ENCODE assay signal across 8 mouse cellular contexts in genomic region chr13:109260220-109260795, GRCm38 (mm10).
A peak's percentile ranks its signal among the peaks of the same experiment; 100 is the strongest.
DNase-seq lines count a peak whose midpoint lies in the region; ATAC-seq and TF ChIP-seq lines count a peak whose summit lies in the region.

No protein-coding gene starts in this region.

- no peak for TF ChIP-seq CTCF in liver, embryonic 14.5 days (IDR thresholded peaks at IDR 0.05; ENCODE audit: low read depth)

- TF ChIP-seq EP300 in liver, embryonic 14.5 days (IDR thresholded peaks at IDR 0.05; ENCODE audit: low read depth) = no peak

- no peaks in the 10 kb centered on the region for H3K36me3 ChIP-seq in forebrain, embryonic 10.5 days (replicated peaks)
- H3K36me3 ChIP-seq in heart, embryonic 14.5 days (ENCODE audit: control insufficient read depth, insufficient read depth, low read length) = no peaks in the 10 kb centered on the region
- H3K36me3 ChIP-seq in liver, embryonic 14.5 days (replicated peaks; ENCODE audit: control insufficient read depth, insufficient read depth, low read depth) = no peaks in the 10 kb centered on the region
- no peaks in the 10 kb centered on the region for H3K36me3 ChIP-seq in neural tube, embryonic 11.5 days (ENCODE audit: control insufficient read depth, insufficient read depth, low read length)

- H3K4me1 ChIP-seq in forebrain, embryonic 10.5 days = peaks cover 47% of the 10 kb centered on the region
- H3K4me1 ChIP-seq in heart, embryonic 14.5 days (ENCODE audit: control insufficient read depth in 2 of 2, insufficient read depth in 2 of 2, low read length in 2 of 2) = peaks cover 0 to 3% of the 10 kb centered on the region in 2 experiments; a peak in 1 of 4 replicates
- no peaks in the 10 kb centered on the region for H3K4me1 ChIP-seq in liver, embryonic 14.5 days (replicated peaks; ENCODE audit: control insufficient read depth in 2 of 2, insufficient read depth in 2 of 2, low read length in 1 of 2)
- H3K4me1 ChIP-seq in neural tube, embryonic 11.5 days (ENCODE audit: control insufficient read depth, insufficient read depth, low read length) = no peaks in the 10 kb centered on the region

- WGBS in forebrain, embryonic 10.5 days = under 1% methylated on average over 23 of the region's 23 CpGs
- under 1% methylated on average over 23 of the region's 23 CpGs for WGBS in heart, embryonic 14.5 days
- WGBS in liver, embryonic 14.5 days (ENCODE audit: insufficient replicate concordance) = under 1% methylated on average over 23 of the region's 23 CpGs
- WGBS in neural tube, embryonic 11.5 days = under 1% methylated on average over 23 of the region's 23 CpGs

- H3K27ac ChIP-seq in forebrain, embryonic 10.5 days = peak overlapping the region; percentile 91
- peak overlapping the region; percentile 68 to 84 for H3K27ac ChIP-seq in heart, embryonic 14.5 days (replicated peaks in 1 of 2; ENCODE audit: control insufficient read depth in 1 of 2, insufficient read depth in 1 of 2, low read depth in 2 of 2, low read length in 2 of 2)
- H3K27ac ChIP-seq in liver, embryonic 14.5 days = no peak overlapping the region
- peak overlapping the region; percentile 58 for H3K27ac ChIP-seq in neural tube, embryonic 11.5 days (ENCODE audit: low read depth, low read length)

- peak overlapping the region; percentile 79 for H3K9ac ChIP-seq in heart, embryonic 14.5 days (ENCODE audit: low read length)
- H3K9ac ChIP-seq in liver, embryonic 14.5 days (replicated peaks) = no peak overlapping the region
- peak overlapping the region; percentile 50 for H3K9ac ChIP-seq in neural tube, embryonic 11.5 days (ENCODE audit: low read length)

- H3K9me3 ChIP-seq in forebrain, embryonic 10.5 days = no peaks in the 10 kb centered on the region
- no peaks in the 10 kb centered on the region for H3K9me3 ChIP-seq in heart, embryonic 14.5 days (ENCODE audit: control insufficient read depth, low read length)
- no peaks in the 10 kb centered on the region for H3K9me3 ChIP-seq in liver, embryonic 14.5 days (ENCODE audit: control insufficient read depth, low read length)
- no peaks in the 10 kb centered on the region for H3K9me3 ChIP-seq in neural tube, embryonic 11.5 days (ENCODE audit: control insufficient read depth, low read length)

- H3K4me3 ChIP-seq in forebrain, embryonic 10.5 days = peak overlapping the region; percentile 64
- H3K4me3 ChIP-seq in heart, embryonic 14.5 days (ENCODE audit: control insufficient read depth in 1 of 2, insufficient read depth in 1 of 2, low read depth in 1 of 2, low read length in 2 of 2) = peak overlapping the region; percentile 61 to 80
- H3K4me3 ChIP-seq in liver, embryonic 14.5 days (ENCODE audit: insufficient read depth in 1 of 2, low read depth in 2 of 2, low read length in 2 of 2) = peak overlapping the region; percentile 38 to 50
- peak overlapping the region; percentile 48 for H3K4me3 ChIP-seq in neural tube, embryonic 11.5 days (ENCODE audit: low read depth, low read length)

- peak; percentile 58 for ATAC-seq in CD4-positive, CD25-positive, alpha-beta regulatory T cell, adult 4 months
- peak; percentile 83 for ATAC-seq in heart, embryonic 14.5 days (ENCODE audit: insufficient number of reproducible peaks, insufficient read depth, low FRiP score, low read depth)
- peak; percentile 59 for ATAC-seq in liver, embryonic 14.5 days (ENCODE audit: insufficient read depth)
- ATAC-seq in neural tube, embryonic 11.5 days (ENCODE audit: insufficient read depth, low FRiP score, low TSS enrichment) = peak; percentile 94

- peak; percentile 83 for DNase-seq in brain, adult 2 months (ENCODE audit: low read depth, low spot score)
- DNase-seq in forebrain, embryonic 10.5 days (ENCODE audit: extremely low spot score, low spot score) = peak; percentile 76
- DNase-seq in kidney, postnatal 10 days = peak; percentile 88
- DNase-seq in liver, embryonic 14.5 days (ENCODE audit: low read depth in 3 of 3, low spot score in 3 of 3) = no peak
- peak; percentile 86 for DNase-seq in neural tube, embryonic 11.5 days (ENCODE audit: low spot score)
- peak; percentile 47 for DNase-seq in thymus, postnatal 14 days

- peak overlapping the region; percentile 97 for H3K4me2 ChIP-seq in heart, embryonic 14.5 days (ENCODE audit: low read length)
- H3K4me2 ChIP-seq in liver, embryonic 14.5 days (ENCODE audit: low read depth) = peak overlapping the region; percentile 11
- H3K4me2 ChIP-seq in neural tube, embryonic 11.5 days (ENCODE audit: low read depth) = peak overlapping the region; percentile 74

- no peaks in the 10 kb centered on the region for H3K27me3 ChIP-seq in forebrain, embryonic 10.5 days (ENCODE audit: poor library complexity, severe bottlenecking)
- H3K27me3 ChIP-seq in heart, embryonic 14.5 days (ENCODE audit: control insufficient read depth, insufficient read depth, low read length) = no peaks in the 10 kb centered on the region
- peaks cover 3% of the 10 kb centered on the region; the same call in 1 of the 2 replicates for H3K27me3 ChIP-seq in liver, embryonic 14.5 days (ENCODE audit: control insufficient read depth, insufficient read depth, low read length)
- H3K27me3 ChIP-seq in neural tube, embryonic 11.5 days (ENCODE audit: control insufficient read depth, insufficient read depth, low read length) = no peaks in the 10 kb centered on the region

Comparison
In these comparisons a context has a peak if more than half of its experiments do, and no peak if none do; other contexts are left out.
1. DNase-seq: peak in brain, adult 2 months (single experiment), forebrain, embryonic 10.5 days (single experiment), kidney, postnatal 10 days (single experiment), neural tube, embryonic 11.5 days (single experiment) and thymus, postnatal 14 days (single experiment); none in liver, embryonic 14.5 days (0 of 3).
2. H3K4me2 ChIP-seq: peak in every context shown above with its lines; median percentile 97 in heart, embryonic 14.5 days; 74 in neural tube, embryonic 11.5 days; 11 in liver, embryonic 14.5 days.
3. Peak in every context shown above with its lines, with median percentiles within 50 percentile points of each other: ATAC-seq and H3K4me3 ChIP-seq.